14 mouse cellular contexts compared by ENCODE assay signal in genomic region chr13:109486166-109486565, GRCm38 (mm10).
"Had no signal": no experiment of that assay in that cellular context is flagged by ENCODE, and none has a peak within 500 bp of the region (broad histone marks: within the 10 kb centered on the region; RNA-seq: fewer than 3 reads in every experiment).

No protein-coding gene starts in this region.

- H3K4me1 ChIP-seq: liver, embryonic 13.5 days had no signal

- ATAC-seq: liver, postnatal 0 days; midbrain, embryonic 13.5 days had no signal

- H3K9me3 ChIP-seq: limb, embryonic 12.5 days; liver, embryonic 13.5 days; lung, embryonic 15.5 days; midbrain, embryonic 13.5 days had no signal

- H3K36me3 ChIP-seq: limb, embryonic 12.5 days; liver, embryonic 13.5 days; lung, embryonic 15.5 days; midbrain, embryonic 13.5 days had no signal

- H3K4me3 ChIP-seq: layer of hippocampus, adult 2 months; limb, embryonic 12.5 days; liver, embryonic 13.5 days; lung, embryonic 15.5 days; midbrain, embryonic 13.5 days had no signal

- H3K4me2 ChIP-seq: limb, embryonic 12.5 days; liver, embryonic 13.5 days; lung, embryonic 15.5 days; midbrain, embryonic 13.5 days had no signal

- H3K27ac ChIP-seq: layer of hippocampus, adult 2 months; limb, embryonic 12.5 days; liver, embryonic 13.5 days; lung, embryonic 15.5 days; midbrain, embryonic 13.5 days had no signal

- H3K9ac ChIP-seq: limb, embryonic 12.5 days; liver, embryonic 13.5 days; liver, postnatal 0 days; lung, embryonic 15.5 days; midbrain, embryonic 13.5 days had no signal

- DNase-seq: kidney, adult 18-20 months; kidney, postnatal 4 days; liver; liver, embryonic 13.5 days; liver, postnatal 0 days; lung, postnatal 14 days; right cerebral cortex, postnatal 25 days; spleen, adult 18-20 months; thymus, adult 18-20 months; thymus, postnatal 14 days had no signal

- H3K27me3 ChIP-seq: limb, embryonic 12.5 days; liver, embryonic 13.5 days; lung, embryonic 15.5 days; midbrain, embryonic 13.5 days had no signal
